ENCODE assay signal across 10 mouse cellular contexts in the genomic region with DNA sequence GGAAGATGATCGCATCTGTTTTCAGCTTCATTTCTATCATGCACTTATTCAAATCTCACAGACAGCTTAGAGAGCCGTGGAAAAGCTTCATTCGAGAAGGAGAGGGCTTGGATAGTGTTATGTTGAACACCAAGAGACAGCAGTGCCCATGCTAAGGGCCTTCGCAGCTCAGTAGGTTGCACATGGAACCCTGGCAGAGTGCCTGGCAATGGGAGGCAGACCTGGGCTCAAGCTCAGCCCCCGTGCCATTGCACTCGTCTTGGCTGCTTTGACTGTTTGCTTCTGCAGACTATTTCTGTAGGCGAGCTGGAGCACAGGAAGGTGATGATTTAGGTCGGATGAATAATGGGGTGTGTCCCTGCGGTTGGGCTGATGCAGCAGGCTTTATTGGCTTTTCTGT. TPM values are rescaled to one million over a fixed set of nuclear protein-coding genes. Genes with fewer than 3 reads are reported as not detected.
DNase-seq lines count a peak whose midpoint lies in the region; ATAC-seq and TF ChIP-seq lines count a peak whose summit lies in the region.
"Had no signal": no experiment of that assay in that cellular context is flagged by ENCODE, and none has a peak within 500 bp of the region (broad histone marks: within the 10 kb centered on the region; RNA-seq: fewer than 3 reads in every experiment).

No protein-coding gene starts in this region.

- 53% methylated on average over 9 of the region's 9 CpGs for WGBS in limb, embryonic 14.5 days
- WGBS in limb, embryonic 10.5 days, result 60% methylated on average over 9 of the region's 9 CpGs
- WGBS in midbrain, embryonic 10.5 days, result 89% methylated on average over 9 of the region's 9 CpGs
- WGBS in midbrain, embryonic 14.5 days, result 77% methylated on average over 9 of the region's 9 CpGs

- H3K9me3 ChIP-seq in limb, embryonic 14.5 days (ENCODE audit: control insufficient read depth, low read length), result no peaks in the 10 kb centered on the region
- H3K9me3 ChIP-seq in limb, embryonic 10.5 days (replicated peaks), result no peaks in the 10 kb centered on the region
- H3K9me3 ChIP-seq in midbrain, embryonic 10.5 days (replicated peaks), result no peaks in the 10 kb centered on the region
- H3K9me3 ChIP-seq in midbrain, embryonic 14.5 days (ENCODE audit: control insufficient read depth, low read length), result no peaks in the 10 kb centered on the region
- H3K9me3 ChIP-seq: lung, embryonic 15.5 days; stomach, embryonic 15.5 days had no signal

- peaks cover 31% of the 10 kb centered on the region for H3K36me3 ChIP-seq in limb, embryonic 14.5 days (ENCODE audit: control insufficient read depth, insufficient read depth, low read length)
- peaks cover 19% of the 10 kb centered on the region for H3K36me3 ChIP-seq in limb, embryonic 10.5 days
- peaks cover 16% of the 10 kb centered on the region for H3K36me3 ChIP-seq in midbrain, embryonic 10.5 days
- peaks cover 15% of the 10 kb centered on the region for H3K36me3 ChIP-seq in midbrain, embryonic 14.5 days (ENCODE audit: control insufficient read depth, insufficient read depth, low read length)
- H3K36me3 ChIP-seq: stomach, embryonic 15.5 days had no signal

- no peak overlapping the region for H3K27ac ChIP-seq in limb, embryonic 14.5 days (replicated peaks; ENCODE audit: low read depth, low read length)
- H3K27ac ChIP-seq in limb, embryonic 10.5 days, result no peak overlapping the region
- no peak overlapping the region for H3K27ac ChIP-seq in midbrain, embryonic 10.5 days (replicated peaks)
- no peak overlapping the region for H3K27ac ChIP-seq in midbrain, embryonic 14.5 days (replicated peaks; ENCODE audit: low read depth, low read length)
- H3K27ac ChIP-seq: lung, embryonic 15.5 days; stomach, embryonic 15.5 days had no signal

- no peak for ATAC-seq in limb, embryonic 14.5 days (ENCODE audit: low FRiP score, low read depth)
- no peak for ATAC-seq in midbrain, embryonic 14.5 days (ENCODE audit: low FRiP score, low TSS enrichment)

- no peak overlapping the region for H3K4me3 ChIP-seq in limb, embryonic 14.5 days (replicated peaks; ENCODE audit: low read length)
- H3K4me3 ChIP-seq in limb, embryonic 10.5 days, result no peak overlapping the region
- no peak overlapping the region for H3K4me3 ChIP-seq in midbrain, embryonic 10.5 days
- H3K4me3 ChIP-seq in midbrain, embryonic 14.5 days (replicated peaks; ENCODE audit: low read depth, low read length), result no peak overlapping the region
- H3K4me3 ChIP-seq: lung, embryonic 15.5 days; stomach, embryonic 15.5 days had no signal

- 0 out of 2 replicates have a peak, but pooled peaks cover 3% of the 10 kb centered on the region for H3K4me1 ChIP-seq in limb, embryonic 14.5 days (ENCODE audit: control insufficient read depth, insufficient read depth, low read length)
- peaks cover 24% of the 10 kb centered on the region for H3K4me1 ChIP-seq in limb, embryonic 10.5 days
- H3K4me1 ChIP-seq in midbrain, embryonic 10.5 days, result peaks cover 11% of the 10 kb centered on the region
- H3K4me1 ChIP-seq in midbrain, embryonic 14.5 days (ENCODE audit: control insufficient read depth, insufficient read depth, low read length), result peaks cover 8% of the 10 kb centered on the region; the same call in 1 of the 2 replicates
- H3K4me1 ChIP-seq: stomach, embryonic 15.5 days had no signal

- no peak overlapping the region for H3K4me2 ChIP-seq in limb, embryonic 14.5 days (replicated peaks; ENCODE audit: low read depth, low read length, severe bottlenecking)
- no peak overlapping the region for H3K4me2 ChIP-seq in midbrain, embryonic 14.5 days (ENCODE audit: low read length)
- H3K4me2 ChIP-seq: lung, embryonic 15.5 days; stomach, embryonic 15.5 days had no signal

- peak; percentile 11 for DNase-seq in limb, embryonic 14.5 days (ENCODE audit: low spot score)
- DNase-seq in limb, embryonic 10.5 days (ENCODE audit: low spot score), result no peak
- DNase-seq in cerebellum, adult 18-20 months, result peak; percentile 55 to 56
- peak; percentile 19 to 64 for DNase-seq in frontal cortex, adult 2 months (ENCODE audit: extremely low spot score in 1 of 2, low spot score in 1 of 2)
- DNase-seq in layer of hippocampus, adult 9-11 months, result peak; percentile 61
- DNase-seq in midbrain, embryonic 10.5 days (ENCODE audit: low spot score), result no peak
- DNase-seq in midbrain, embryonic 14.5 days, result no peak
- DNase-seq in thymus, postnatal 25 days, result no peak

- TF ChIP-seq POLR2A in limb, embryonic 14.5 days (IDR thresholded peaks at IDR 0.05; ENCODE audit: borderline replicate concordance, extremely low read depth, insufficient read depth, insufficient read length), result no peak

- no peaks in the 10 kb centered on the region for H3K27me3 ChIP-seq in limb, embryonic 14.5 days (ENCODE audit: control insufficient read depth, insufficient read depth, low read length)
- no peaks in the 10 kb centered on the region for H3K27me3 ChIP-seq in limb, embryonic 10.5 days (ENCODE audit: low read depth, poor library complexity, severe bottlenecking)
- no peaks in the 10 kb centered on the region for H3K27me3 ChIP-seq in midbrain, embryonic 10.5 days (ENCODE audit: low read depth, poor library complexity, severe bottlenecking)
- H3K27me3 ChIP-seq in midbrain, embryonic 14.5 days (ENCODE audit: control insufficient read depth, insufficient read depth, low read length), result no peaks in the 10 kb centered on the region
- H3K27me3 ChIP-seq: lung, embryonic 15.5 days; stomach, embryonic 15.5 days had no signal

- H3K9ac ChIP-seq in limb, embryonic 14.5 days (ENCODE audit: low read depth, low read length, severe bottlenecking), result no peak overlapping the region
- H3K9ac ChIP-seq in midbrain, embryonic 14.5 days (replicated peaks; ENCODE audit: low read length), result no peak overlapping the region
- H3K9ac ChIP-seq: lung, embryonic 15.5 days; stomach, embryonic 15.5 days had no signal

RNA-seq across cellular contexts. Expression of gene Dstyk, which starts 14.4 kb away (rescaled TPM):
- 17.1 and 17.8 TPM in 2 replicates for polyA plus RNA-seq in limb, embryonic 14.5 days (2012; rRNA removed)
- polyA plus RNA-seq in limb, embryonic 14.5 days (2014; fragmentation: Nextera tagmentation; extraction: Ambion mirVana), result 18.3 and 20.8 TPM in 2 replicates
- 13.3 and 15.9 TPM in 2 replicates for polyA plus RNA-seq in limb, embryonic 10.5 days (2016; fragmentation: Nextera tagmentation; extraction: Ambion mirVana)
- polyA plus RNA-seq in frontal cortex, adult 2 months (2012; rRNA removed), result 22.1 and 26.6 TPM in 2 replicates
- polyA plus RNA-seq in midbrain, embryonic 10.5 days (2016; fragmentation: Nextera tagmentation; extraction: Ambion mirVana), result 11.8 and 13.9 TPM in 2 replicates
- 10.6 and 11.4 TPM in 2 replicates for polyA plus RNA-seq in midbrain, embryonic 14.5 days (2014; fragmentation: Nextera tagmentation; extraction: Ambion mirVana)

RNA-seq across cellular contexts. Expression of gene Tmcc2, which starts 40.6 kb away (rescaled TPM):
- polyA plus RNA-seq in limb, embryonic 14.5 days (2012; rRNA removed), result 18.0 and 24.2 TPM in 2 replicates
- 9.1 and 9.3 TPM in 2 replicates for polyA plus RNA-seq in limb, embryonic 14.5 days (2014; fragmentation: Nextera tagmentation; extraction: Ambion mirVana)
- polyA plus RNA-seq in limb, embryonic 10.5 days (2016; fragmentation: Nextera tagmentation; extraction: Ambion mirVana), result 7.6 and 8.0 TPM in 2 replicates
- polyA plus RNA-seq in frontal cortex, adult 2 months (2012; rRNA removed), result 119 and 131 TPM in 2 replicates
- 9.6 and 13.3 TPM in 2 replicates for polyA plus RNA-seq in midbrain, embryonic 10.5 days (2016; fragmentation: Nextera tagmentation; extraction: Ambion mirVana)
- polyA plus RNA-seq in midbrain, embryonic 14.5 days (2014; fragmentation: Nextera tagmentation; extraction: Ambion mirVana), result 28.4 and 29.1 TPM in 2 replicates

RNA-seq across cellular contexts. Expression of gene Rbbp5, which starts 45.4 kb away (rescaled TPM):
- polyA plus RNA-seq in limb, embryonic 14.5 days (2012; rRNA removed), result 43.6 and 48.1 TPM in 2 replicates
- 37.4 and 43.6 TPM in 2 replicates for polyA plus RNA-seq in limb, embryonic 14.5 days (2014; fragmentation: Nextera tagmentation; extraction: Ambion mirVana)
- polyA plus RNA-seq in limb, embryonic 10.5 days (2016; fragmentation: Nextera tagmentation; extraction: Ambion mirVana), result 59.4 and 66.8 TPM in 2 replicates
- polyA plus RNA-seq in frontal cortex, adult 2 months (2012; rRNA removed), result 49.1 and 51.0 TPM in 2 replicates
- polyA plus RNA-seq in midbrain, embryonic 10.5 days (2016; fragmentation: Nextera tagmentation; extraction: Ambion mirVana), result 57.3 and 59.6 TPM in 2 replicates
- polyA plus RNA-seq in midbrain, embryonic 14.5 days (2014; fragmentation: Nextera tagmentation; extraction: Ambion mirVana), result 38.2 and 48.6 TPM in 2 replicates

Comparison
In these comparisons a context has a peak if more than half of its experiments do, and no peak if none do; other contexts are left out.
1. DNase-seq: peak in limb, embryonic 14.5 days (single experiment), cerebellum, adult 18-20 months (2 of 2), frontal cortex, adult 2 months (2 of 2) and layer of hippocampus, adult 9-11 months (single experiment); none in limb, embryonic 10.5 days (single experiment), midbrain, embryonic 10.5 days (single experiment), midbrain, embryonic 14.5 days (single experiment) and thymus, postnatal 25 days (single experiment).